7 mouse cellular contexts compared by ENCODE assay signal in genomic region chr11:77816003-77816402, GRCm38 (mm10). TPM values are rescaled to one million over a fixed set of nuclear protein-coding genes. Genes with fewer than 3 reads are reported as not detected.
DNase-seq lines count a peak whose midpoint lies in the region; ATAC-seq and TF ChIP-seq lines count a peak whose summit lies in the region.

No protein-coding gene starts in this region.

- H3K9me3 ChIP-seq in ES-Bruce4 (replicated peaks; ENCODE audit: control insufficient read depth, insufficient read depth, low read length, poor library complexity, severe bottlenecking), result no peaks in the 10 kb centered on the region
- no peaks in the 10 kb centered on the region for H3K9me3 ChIP-seq in heart, embryonic 10.5 days
- H3K9me3 ChIP-seq in midbrain, embryonic 13.5 days, result no peaks in the 10 kb centered on the region

- peak; percentile 74 to 83 for DNase-seq in cerebellum, postnatal 25 days
- DNase-seq in heart, embryonic 10.5 days (ENCODE audit: low spot score), result peak; percentile 86
- DNase-seq in kidney, postnatal 14 days, result peak; percentile 70
- DNase-seq in testis, postnatal 10 days (ENCODE audit: low spot score), result peak; percentile 78

- WGBS in heart, embryonic 10.5 days, result 26% methylated on average over 3 of the region's 3 CpGs
- 28% methylated on average over 3 of the region's 3 CpGs for WGBS in midbrain, embryonic 13.5 days

- no peak; the same call in 1 of the 2 replicates for TF ChIP-seq EP300 in ES-Bruce4 (IDR thresholded peaks at IDR 0.05; ENCODE audit: insufficient read depth, low read depth, low read length)

- peak; percentile 46; the same call in 1 of the 2 replicates for ATAC-seq in midbrain, embryonic 13.5 days

- no peak overlapping the region for H3K9ac ChIP-seq in ES-Bruce4 (ENCODE audit: low read depth, poor library complexity, severe bottlenecking)
- no peak overlapping the region for H3K9ac ChIP-seq in midbrain, embryonic 13.5 days (replicated peaks)

- no peaks in the 10 kb centered on the region for H3K27me3 ChIP-seq in C2C12 (ENCODE audit: control insufficient read depth, insufficient read depth, insufficient read length)
- no peaks in the 10 kb centered on the region for H3K27me3 ChIP-seq in ES-Bruce4 (ENCODE audit: control insufficient read depth, insufficient read depth, low read length, poor library complexity, severe bottlenecking)
- H3K27me3 ChIP-seq in heart, embryonic 10.5 days (ENCODE audit: insufficient read depth, poor library complexity, severe bottlenecking), result no peaks in the 10 kb centered on the region
- no peaks in the 10 kb centered on the region for H3K27me3 ChIP-seq in midbrain, embryonic 13.5 days

- H3K4me2 ChIP-seq in midbrain, embryonic 13.5 days (replicated peaks), result no peak overlapping the region

- H3K79me3 ChIP-seq in C2C12 (ENCODE audit: low read depth), result peaks cover 3% of the 10 kb centered on the region

- peaks cover 28% of the 10 kb centered on the region for H3K36me3 ChIP-seq in C2C12 (ENCODE audit: control insufficient read depth, insufficient read depth)
- no peaks in the 10 kb centered on the region for H3K36me3 ChIP-seq in ES-Bruce4 (ENCODE audit: control insufficient read depth, insufficient read depth, low read length, poor library complexity, severe bottlenecking)
- peaks cover 88% of the 10 kb centered on the region for H3K36me3 ChIP-seq in heart, embryonic 10.5 days
- peaks cover 44% of the 10 kb centered on the region for H3K36me3 ChIP-seq in midbrain, embryonic 13.5 days

- H3K4me3 ChIP-seq in C2C12 (ENCODE audit: insufficient read depth, poor library complexity, severe bottlenecking) (no peak overlapping the region), ES-Bruce4 (ENCODE audit: low read depth, low read length) (no peak overlapping the region)
- no peak overlapping the region for H3K4me3 ChIP-seq in heart, embryonic 10.5 days
- H3K4me3 ChIP-seq in midbrain, embryonic 13.5 days (replicated peaks), result no peak overlapping the region

- no peak overlapping the region for H3K27ac ChIP-seq in ES-Bruce4 (ENCODE audit: insufficient read depth, low read length)
- H3K27ac ChIP-seq in heart, embryonic 10.5 days, result 0 out of 2 replicates have a peak overlapping the region, but pooled peaks have one; percentile 30
- no peak overlapping the region for H3K27ac ChIP-seq in midbrain, embryonic 13.5 days

- H3K79me2 ChIP-seq in C2C12 (ENCODE audit: control insufficient read depth, insufficient read depth), result peaks cover 28% of the 10 kb centered on the region

- peaks cover 2% of the 10 kb centered on the region for H3K4me1 ChIP-seq in ES-Bruce4 (ENCODE audit: control insufficient read depth, insufficient read depth, low read length)
- peaks cover 22% of the 10 kb centered on the region for H3K4me1 ChIP-seq in heart, embryonic 10.5 days
- H3K4me1 ChIP-seq in midbrain, embryonic 13.5 days (replicated peaks), result no peaks in the 10 kb centered on the region

- no peak for TF ChIP-seq POLR2A in ES-Bruce4 (IDR thresholded peaks at IDR 0.05; ENCODE audit: insufficient read depth, low read length)

- no peak overlapping the region for H3ac ChIP-seq in C2C12 (ENCODE audit: control insufficient read depth, insufficient read length, low read depth)

- TF ChIP-seq CTCF in C2C12 (IDR thresholded peaks at IDR 0.05; ENCODE audit: control insufficient read depth, insufficient read depth, insufficient read length) (peak; percentile 71), ES-Bruce4 (IDR thresholded peaks at IDR 0.05; ENCODE audit: low read depth, low read length) (peak; percentile 96)

TF ChIP-seq in C2C12, 6 proteins besides CTCF, POLR2A, EP300 and RAD21:
- TF ChIP-seq FOSL1 (IDR thresholded peaks at IDR 0.05; ENCODE audit: insufficient read depth, low read length, poor library complexity, severe bottlenecking) (no peak), MAX (IDR thresholded peaks at IDR 0.05) (no peak), MYOG (IDR thresholded peaks at IDR 0.05; ENCODE audit: control insufficient read depth, extremely low read depth, insufficient read length) (no peak), MYOD1 (IDR thresholded peaks at IDR 0.05; ENCODE audit: control insufficient read depth, insufficient read length, low read depth) (no peak), USF1 (IDR thresholded peaks at IDR 0.05; ENCODE audit: low read depth) (no peak), CEBPB (IDR thresholded peaks at IDR 0.05; ENCODE audit: low read depth) (no peak)

RNA-seq across cellular contexts. Expression of gene Gm10277, which starts 28.5 kb away (rescaled TPM):
- polyA plus RNA-seq in C2C12 (2012; fragmentation: generic; extraction: Trizol) (0.33 TPM), ES-Bruce4 (2011; ENCODE audit: insufficient read depth, insufficient read length, low read depth, missing spikeins) (not detected in 2 replicates)
- polyA plus RNA-seq in heart, embryonic 10.5 days (2016; fragmentation: Nextera tagmentation; extraction: Ambion mirVana), result 1.1 and 1.6 TPM in 2 replicates
- 2.9 and 3.4 TPM in 2 replicates for polyA plus RNA-seq in midbrain, embryonic 13.5 days (2015; fragmentation: Nextera tagmentation; extraction: Ambion mirVana)

RNA-seq across cellular contexts. Expression of gene Myo18a, which starts 53.0 kb away (rescaled TPM):
- polyA plus RNA-seq in C2C12 (2012; fragmentation: generic; extraction: Trizol) (57.0 TPM), ES-Bruce4 (2011; ENCODE audit: insufficient read depth, insufficient read length, low read depth, missing spikeins) (59.6 and 62.7 TPM in 2 replicates)
- 95.5 and 153 TPM in 2 replicates for polyA plus RNA-seq in heart, embryonic 10.5 days (2016; fragmentation: Nextera tagmentation; extraction: Ambion mirVana)
- polyA plus RNA-seq in midbrain, embryonic 13.5 days (2015; fragmentation: Nextera tagmentation; extraction: Ambion mirVana), result 53.2 and 54.4 TPM in 2 replicates
